Mouse (Mus musculus): ENCODE results near the gene Ash1l. TPM values are rescaled to one million over a fixed set of nuclear protein-coding genes. Genes with fewer than 3 reads are reported as not detected.

The Ash1l gene
- total and polyA plus RNA-seq, 3 experiments = 9.6 to 22.2 (median 12.8) TPM

DNA sequence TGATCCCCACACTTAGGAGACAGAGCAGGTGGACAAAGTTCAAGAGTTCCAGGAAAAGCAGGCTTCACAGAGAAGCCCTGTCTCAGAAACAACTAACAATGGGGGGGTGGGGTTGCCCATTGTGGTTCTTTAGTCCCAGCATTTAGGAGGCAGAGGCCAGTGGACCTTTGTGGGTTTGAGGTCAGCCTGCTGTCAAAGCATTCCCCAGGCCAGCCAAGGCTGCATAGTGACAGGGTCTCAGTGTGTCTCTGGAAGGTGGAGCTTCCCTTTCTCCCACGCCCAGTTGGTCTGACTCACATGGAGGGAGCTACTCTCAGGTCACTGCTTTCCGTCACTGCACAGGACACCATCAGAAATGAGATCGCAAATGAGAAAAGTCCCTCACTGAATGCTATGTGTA, 111.3 kb downstream of the Ash1l start:
- Histone ChIP-seq H3K9me3 (replicated peaks; ENCODE audit: insufficient read depth, low read length) (no peaks in the 10 kb centered on the region), H3K27me3 (ENCODE audit: control insufficient read depth in 1 of 2, insufficient read depth in 2 of 2, low read length in 2 of 2) (no peaks in the 10 kb centered on the region), H3K36me3 (ENCODE audit: control insufficient read depth in 1 of 2, insufficient read depth in 2 of 2, low read length in 2 of 2) (peaks cover 0 to 72% of the 10 kb centered on the region in 2 experiments; a peak in 2 of 4 replicates), H3K27ac (ENCODE audit: control insufficient read depth, low read depth, low read length) (no peak overlapping the region), H3K4me1 (ENCODE audit: control insufficient read depth in 1 of 2, insufficient read depth in 2 of 2, low read length in 2 of 2) (no peaks in the 10 kb centered on the region), H3K4me3 (ENCODE audit: control insufficient read depth in 1 of 2, insufficient read depth in 1 of 2, low read depth in 2 of 2, low read length in 2 of 2) (no peak overlapping the region), H3K79me2 (ENCODE audit: control insufficient read depth, insufficient read depth, low read length, poor library complexity) (no peaks in the 10 kb centered on the region), H3K9ac (ENCODE audit: control insufficient read depth, low read depth, low read length, poor library complexity, severe bottlenecking) (no peak overlapping the region)
- no peak for TF ChIP-seq KAT2A (conservative IDR thresholded peaks at IDR 0.05; ENCODE audit: low read depth, low read length)
- TF ChIP-seq TAL1 (IDR thresholded peaks at IDR 0.05; ENCODE audit: low read length) = no peak
- TF ChIP-seq TBP (IDR thresholded peaks at IDR 0.05; ENCODE audit: low read depth, low read length) = no peak
- no peak for TF ChIP-seq CTCF (IDR thresholded peaks at IDR 0.05 in 2 of 3, conservative IDR thresholded peaks at IDR 0.05 in 1 of 3; ENCODE audit: control insufficient read depth in 1 of 3, insufficient read depth in 1 of 3, low read depth in 2 of 3, low read length in 3 of 3, poor library complexity in 1 of 3, severe bottlenecking in 1 of 3)
- TF ChIP-seq SIN3A (IDR thresholded peaks at IDR 0.05; ENCODE audit: low read length) = no peak
- TF ChIP-seq MAX (IDR thresholded peaks at IDR 0.05; ENCODE audit: low read length) = no peak
- no peak for TF ChIP-seq ZMIZ1 (IDR thresholded peaks at IDR 0.05; ENCODE audit: low read depth, low read length)
- TF ChIP-seq ZC3H11A (IDR thresholded peaks at IDR 0.05; ENCODE audit: low read depth, low read length) = no peak
- no peak for TF ChIP-seq ZKSCAN1 (IDR thresholded peaks at IDR 0.05; ENCODE audit: low read depth, low read length)
- no peak for TF ChIP-seq POLR2A (IDR thresholded peaks at IDR 0.05; ENCODE audit: control insufficient read depth in 1 of 2, insufficient read depth in 1 of 2, low read depth in 1 of 2, low read length in 2 of 2, poor library complexity in 1 of 2)
- no peak for TF ChIP-seq RCOR1 (IDR thresholded peaks at IDR 0.05; ENCODE audit: low read depth, low read length)
- TF ChIP-seq NRF1 (IDR thresholded peaks at IDR 0.05; ENCODE audit: insufficient read depth, low read depth, low read length, poor library complexity, severe bottlenecking) = no peak
- no peak for TF ChIP-seq GABPA (IDR thresholded peaks at IDR 0.05; ENCODE audit: low read depth, low read length)
- TF ChIP-seq GATA1 (IDR thresholded peaks at IDR 0.05; ENCODE audit: low read depth, low read length) = no peak
- no peak for TF ChIP-seq E2F4 (IDR thresholded peaks at IDR 0.05; ENCODE audit: borderline replicate concordance, low read depth, low read length)
- no peak for TF ChIP-seq MAFK (IDR thresholded peaks at IDR 0.05; ENCODE audit: borderline replicate concordance, low read depth, low read length)
- no peak for TF ChIP-seq ETS1 (IDR thresholded peaks at IDR 0.05; ENCODE audit: low read depth, low read length)
- TF ChIP-seq MYB (IDR thresholded peaks at IDR 0.05; ENCODE audit: low read depth, low read length) = no peak
- no peak for DNase-seq (ENCODE audit: low read depth, low spot score)

DNA sequence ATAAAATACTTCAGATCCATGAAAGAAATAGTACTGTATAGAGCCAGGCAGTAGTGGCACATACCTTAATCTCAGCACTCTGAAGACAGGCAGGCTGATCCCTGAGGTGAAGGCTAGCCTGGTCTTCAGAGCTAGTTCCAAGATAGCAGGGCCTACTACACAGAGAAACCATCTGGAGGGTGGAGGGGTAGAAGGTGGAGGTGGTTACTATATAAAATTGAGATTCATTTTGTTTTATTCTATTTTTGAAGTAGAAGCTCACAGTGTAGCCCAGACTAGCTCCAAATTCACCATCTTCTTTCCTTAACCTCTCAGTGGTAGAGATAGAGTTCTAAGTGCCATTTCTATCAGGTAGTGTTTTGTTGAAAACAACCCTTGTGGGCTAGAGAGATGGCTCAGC, 116.8 kb downstream of the Ash1l start:
- TF ChIP-seq TAL1 (IDR thresholded peaks at IDR 0.05; ENCODE audit: low read length) = no peak
- no peak for TF ChIP-seq POLR2AphosphoS5 (IDR thresholded peaks at IDR 0.05; ENCODE audit: borderline replicate concordance, low read depth, low read length)
- TF ChIP-seq POLR2A (IDR thresholded peaks at IDR 0.05; ENCODE audit: control insufficient read depth in 1 of 2, insufficient read depth in 1 of 2, low read depth in 1 of 2, low read length in 2 of 2, poor library complexity in 1 of 2) = no peak
- no peak for TF ChIP-seq MAFK (IDR thresholded peaks at IDR 0.05; ENCODE audit: borderline replicate concordance, low read depth, low read length)
- TF ChIP-seq ZKSCAN1 (IDR thresholded peaks at IDR 0.05; ENCODE audit: low read depth, low read length) = no peak
- TF ChIP-seq UBTF (IDR thresholded peaks at IDR 0.05; ENCODE audit: borderline replicate concordance, insufficient read depth, low read depth, low read length) = no peak
- no peak for TF ChIP-seq MEF2A (IDR thresholded peaks at IDR 0.05; ENCODE audit: extremely low read depth, insufficient replicate concordance, low read depth, low read length, poor library complexity, severe bottlenecking)
- TF ChIP-seq CHD1 (IDR thresholded peaks at IDR 0.05; ENCODE audit: low read depth, low read length) = no peak
- no peak for TF ChIP-seq MYB (IDR thresholded peaks at IDR 0.05; ENCODE audit: low read depth, low read length)
- TF ChIP-seq RCOR1 (IDR thresholded peaks at IDR 0.05; ENCODE audit: low read depth, low read length) = no peak
- TF ChIP-seq MXI1 (IDR thresholded peaks at IDR 0.05; ENCODE audit: low read depth, low read length) = no peak
- no peak for TF ChIP-seq USF1 (IDR thresholded peaks at IDR 0.05; ENCODE audit: low read depth, low read length)
- no peak for TF ChIP-seq HCFC1 (IDR thresholded peaks at IDR 0.05; ENCODE audit: low read depth, low read length)
- no peak for TF ChIP-seq GABPA (IDR thresholded peaks at IDR 0.05; ENCODE audit: low read depth, low read length)
- no peak for TF ChIP-seq CTCF (IDR thresholded peaks at IDR 0.05 in 2 of 3, conservative IDR thresholded peaks at IDR 0.05 in 1 of 3; ENCODE audit: control insufficient read depth in 1 of 3, insufficient read depth in 1 of 3, low read depth in 2 of 3, low read length in 3 of 3, poor library complexity in 1 of 3, severe bottlenecking in 1 of 3)
- TF ChIP-seq NRF1 (IDR thresholded peaks at IDR 0.05; ENCODE audit: insufficient read depth, low read depth, low read length, poor library complexity, severe bottlenecking) = no peak
- H3K27me3 ChIP-seq (ENCODE audit: control insufficient read depth in 1 of 2, insufficient read depth in 2 of 2, low read length in 2 of 2) = no peaks in the 10 kb centered on the region
- H3K4me3 ChIP-seq (ENCODE audit: control insufficient read depth in 1 of 2, insufficient read depth in 1 of 2, low read depth in 2 of 2, low read length in 2 of 2) = no peak overlapping the region
- no peak for DNase-seq (ENCODE audit: low read depth, low spot score)
- no peak overlapping the region for H3K9ac ChIP-seq (ENCODE audit: control insufficient read depth, low read depth, low read length, poor library complexity, severe bottlenecking)
- no peaks in the 10 kb centered on the region for H3K79me2 ChIP-seq (ENCODE audit: control insufficient read depth, insufficient read depth, low read length, poor library complexity)
- H3K4me1 ChIP-seq (ENCODE audit: control insufficient read depth in 1 of 2, insufficient read depth in 2 of 2, low read length in 2 of 2) = no peaks in the 10 kb centered on the region
- peaks cover 0 to 68% of the 10 kb centered on the region in 2 experiments; a peak in 2 of 4 replicates for H3K36me3 ChIP-seq (ENCODE audit: control insufficient read depth in 1 of 2, insufficient read depth in 2 of 2, low read length in 2 of 2)
- H3K9me3 ChIP-seq (replicated peaks; ENCODE audit: insufficient read depth, low read length) = no peaks in the 10 kb centered on the region
- H3K27ac ChIP-seq (ENCODE audit: control insufficient read depth, low read depth, low read length) = no peak overlapping the region
